Mouse (Mus musculus) thymus, postnatal 4 days (tissue): ENCODE results near the gene Gpam.

Source experiments
- DNase-seq: peaks from one replicate; pipeline ENCODE4 v3.0.0; 2021

Gene Gpam

DNA sequence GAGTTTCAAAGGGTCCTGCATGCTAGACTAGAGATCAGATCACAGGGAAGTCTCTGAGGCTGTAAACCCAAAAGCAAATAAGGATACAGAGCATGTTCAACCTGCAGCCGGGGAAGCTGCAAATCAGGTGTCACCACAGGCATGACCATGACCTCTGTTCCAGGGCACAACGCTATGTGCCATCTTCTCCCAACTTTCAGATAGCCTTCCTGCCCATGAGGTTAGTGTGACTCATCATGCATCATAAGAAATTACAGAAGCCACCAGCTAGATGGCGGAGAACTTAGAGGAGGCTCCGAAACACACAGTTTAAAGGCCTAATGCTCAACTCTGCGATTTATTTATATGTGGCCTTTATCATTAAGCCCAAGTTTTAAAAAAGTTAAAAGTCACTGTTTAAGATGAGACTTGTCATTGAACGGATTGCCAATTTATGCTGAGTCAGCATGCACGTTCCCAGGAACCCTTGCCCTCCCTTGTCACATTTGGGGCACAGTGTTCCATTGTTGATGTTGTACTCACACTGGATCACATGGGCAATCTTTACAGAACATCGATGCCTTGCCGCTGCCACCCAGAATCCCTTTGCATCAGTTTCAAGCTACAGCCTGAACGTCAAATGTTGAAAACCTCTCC is 71.3 kb downstream of the Gpam start:
- no peak for DNase-seq

DNA sequence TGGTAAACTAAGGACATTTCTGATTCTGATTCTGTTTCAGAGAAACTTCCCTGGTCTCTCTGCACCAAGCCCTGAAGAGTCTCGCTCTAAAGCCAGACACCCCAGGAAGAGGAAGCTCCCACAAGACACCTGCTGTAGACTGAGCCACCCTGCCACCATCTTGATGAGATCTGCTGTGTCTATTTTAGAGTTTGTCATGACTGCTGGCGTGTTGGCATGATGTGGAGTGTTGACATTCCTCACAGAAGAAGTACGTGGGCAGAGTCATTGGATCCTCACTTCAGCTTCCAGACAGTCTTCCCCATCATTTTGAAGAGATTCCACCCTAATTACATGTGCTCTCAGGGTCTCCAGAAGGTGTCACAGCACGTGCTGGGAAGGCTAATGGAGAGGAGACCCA is 73.9 kb downstream of the Gpam start:
- DNase-seq: no peak

DNA sequence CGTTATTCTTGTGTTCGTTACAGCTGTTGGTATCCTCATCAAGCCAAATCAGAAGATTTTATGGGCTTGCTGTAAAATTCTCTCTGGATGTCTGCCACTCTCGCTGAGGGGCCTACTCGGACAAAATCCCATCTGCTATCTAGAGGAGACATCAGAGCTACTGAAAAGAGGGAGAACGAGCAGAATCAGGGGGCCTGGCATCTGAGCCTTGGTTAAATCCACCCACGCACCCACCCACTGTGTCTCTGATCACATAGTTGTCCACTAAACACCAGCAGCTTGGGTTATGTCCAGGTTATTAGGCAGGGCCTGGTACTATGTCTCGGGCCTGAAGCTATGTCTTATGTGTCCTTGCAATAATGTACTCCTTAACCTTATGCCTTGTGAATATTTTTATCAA is 89.6 kb downstream of the Gpam start:
- no peak for DNase-seq

DNA sequence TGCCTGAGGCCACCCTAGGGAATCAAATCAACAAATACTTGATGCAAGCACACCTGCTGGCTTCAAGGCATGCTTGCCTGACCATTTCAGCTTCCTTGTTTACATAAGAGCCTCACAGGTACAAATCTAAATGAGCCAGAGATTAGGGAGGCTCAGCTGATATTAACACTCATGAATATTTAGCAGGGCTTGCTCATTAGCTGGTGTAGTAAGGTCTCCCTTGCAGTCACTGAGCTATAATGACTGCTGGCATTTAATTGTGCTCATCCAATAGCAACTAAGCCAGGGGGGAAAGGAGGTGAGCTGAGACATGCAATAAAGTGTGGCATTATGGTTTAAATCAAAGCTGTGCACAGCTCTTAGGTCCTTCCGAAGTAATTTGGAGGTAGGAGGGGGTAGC is 108.2 kb downstream of the Gpam start:
- no peak for DNase-seq
